Mouse (Mus musculus) intestine, embryonic 14.5 days (tissue): ENCODE data around the gene Fkbpl. TPM values are rescaled to one million over a fixed set of nuclear protein-coding genes. Genes with fewer than 3 reads are reported as not detected.
A peak's percentile ranks its signal among the peaks of the same experiment; 100 is the strongest.

Experiments
- ATAC-seq: fragments of 200-750 bp; cut with Nextera tagmentation; replicated peaks from 2 replicates; pipeline ENCODE4 v1.8.0; 2017; ENCODE audit warnings: low read depth, moderate number of reproducible peaks, moderate TSS enrichment, moderate library complexity; ENCODE audit not compliant: low FRiP score, low TSS enrichment
- DNase-seq: peaks from one replicate; pipeline ENCODE4 v3.0.0-alpha.2; 2018; ENCODE audit warnings: low spot score
- H3K27ac ChIP-seq: fragments of 300-500 bp; sonication (generic); 2 replicates; pipeline ENCODE4 v1.5.1; 2014; ENCODE audit warnings: low read depth, mild to moderate bottlenecking, control low read depth
- H3K27me3 ChIP-seq: fragments of 300-500 bp; sonication (generic); replicated peaks from 2 replicates; pipeline ENCODE4 v1.6.1; 2014; ENCODE audit warnings: low read length, control low read depth; ENCODE audit not compliant: control insufficient read depth, insufficient read depth
- H3K36me3 ChIP-seq: fragments of 300-500 bp; sonication (generic); 2 replicates; pipeline ENCODE4 v1.6.1; 2014; ENCODE audit warnings: low read length, control low read depth; ENCODE audit not compliant: control insufficient read depth, insufficient read depth
- H3K4me1 ChIP-seq: fragments of 300-500 bp; sonication (generic); replicated peaks from 2 replicates; pipeline ENCODE4 v1.6.1; 2014; ENCODE audit warnings: low read length, control low read depth, mixed read lengths; ENCODE audit not compliant: control insufficient read depth, insufficient read depth
- H3K4me2 ChIP-seq: fragments of 300-500 bp; sonication (generic); 2 replicates; pipeline ENCODE4 v1.6.1; 2014; ENCODE audit warnings: low read length
- H3K4me3 ChIP-seq: fragments of 300-500 bp; sonication (generic); 2 replicates; pipeline ENCODE4 v1.5.1; 2014; ENCODE audit warnings: low read depth, low read length, control low read depth, mixed read lengths
- H3K9ac ChIP-seq: fragments of 300-500 bp; sonication (generic); 2 replicates; pipeline ENCODE4 v1.6.1; 2014; ENCODE audit warnings: mild to moderate bottlenecking, low read length
- H3K9me3 ChIP-seq: fragments of 300-500 bp; sonication (generic); 2 replicates; pipeline ENCODE4 v1.6.1; 2016; ENCODE audit warnings: low read length, control low read depth; ENCODE audit not compliant: control insufficient read depth
- WGBS: fragments of 180-500 bp; shearing (Covaris S2); extraction: QIAGEN DNeasy Blood & Tissue Kit; methylation state at CpG from one replicate; pipeline ENCODE4 v1.1.7; 2014; 5-methylcytosine and 5-hydroxymethylcytosine counted together
- polyA plus RNA-seq: library from polyadenylated mRNA; unstranded; fragments of >200 nt; fragmentation: Nextera tagmentation; extraction: Ambion mirVana; gene quantifications from 2 replicates; pipeline ENCODE4 v1.2.1, GENCODE M21; 2014

The Fkbpl gene
- polyA plus RNA-seq, 1 experiment from 2014 or later = 10.8 TPM

DNA sequence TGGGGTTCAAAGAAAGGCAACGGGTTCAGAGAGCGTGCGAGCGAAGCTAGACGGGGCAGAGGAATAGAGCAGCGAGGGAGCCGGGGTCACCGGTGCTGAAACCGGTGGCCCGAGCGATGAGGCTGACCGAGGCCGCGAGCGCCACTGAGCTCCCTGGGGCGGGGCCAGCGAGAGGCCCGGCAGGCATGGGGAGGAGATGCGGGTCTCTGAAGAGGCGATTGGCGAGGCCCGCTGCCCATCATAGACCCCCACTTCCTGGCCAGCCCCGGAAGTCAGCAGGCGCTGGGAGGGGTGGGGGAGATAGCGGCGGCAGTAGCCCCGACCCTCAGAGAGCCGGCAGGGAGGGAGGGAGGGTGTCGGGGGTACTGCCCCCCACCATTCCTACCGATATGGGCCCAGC lies 39.0 kb upstream of the Fkbpl start:
- peak; percentile 33 for ATAC-seq
- Histone ChIP-seq H3K4me2 (peak overlapping the region; percentile 94), H3K27ac (peak overlapping the region; percentile 90), H3K9me3 (no peaks in the 10 kb centered on the region), H3K4me3 (peak overlapping the region; percentile 97), H3K9ac (peak overlapping the region; percentile 86), H3K27me3 (no peaks in the 10 kb centered on the region), H3K36me3 (peaks cover 22% of the 10 kb centered on the region), H3K4me1 (peaks cover 33% of the 10 kb centered on the region)
- 0% methylated on average over 23 of the region's 30 CpGs for WGBS
- peak; percentile 97 for DNase-seq

DNA sequence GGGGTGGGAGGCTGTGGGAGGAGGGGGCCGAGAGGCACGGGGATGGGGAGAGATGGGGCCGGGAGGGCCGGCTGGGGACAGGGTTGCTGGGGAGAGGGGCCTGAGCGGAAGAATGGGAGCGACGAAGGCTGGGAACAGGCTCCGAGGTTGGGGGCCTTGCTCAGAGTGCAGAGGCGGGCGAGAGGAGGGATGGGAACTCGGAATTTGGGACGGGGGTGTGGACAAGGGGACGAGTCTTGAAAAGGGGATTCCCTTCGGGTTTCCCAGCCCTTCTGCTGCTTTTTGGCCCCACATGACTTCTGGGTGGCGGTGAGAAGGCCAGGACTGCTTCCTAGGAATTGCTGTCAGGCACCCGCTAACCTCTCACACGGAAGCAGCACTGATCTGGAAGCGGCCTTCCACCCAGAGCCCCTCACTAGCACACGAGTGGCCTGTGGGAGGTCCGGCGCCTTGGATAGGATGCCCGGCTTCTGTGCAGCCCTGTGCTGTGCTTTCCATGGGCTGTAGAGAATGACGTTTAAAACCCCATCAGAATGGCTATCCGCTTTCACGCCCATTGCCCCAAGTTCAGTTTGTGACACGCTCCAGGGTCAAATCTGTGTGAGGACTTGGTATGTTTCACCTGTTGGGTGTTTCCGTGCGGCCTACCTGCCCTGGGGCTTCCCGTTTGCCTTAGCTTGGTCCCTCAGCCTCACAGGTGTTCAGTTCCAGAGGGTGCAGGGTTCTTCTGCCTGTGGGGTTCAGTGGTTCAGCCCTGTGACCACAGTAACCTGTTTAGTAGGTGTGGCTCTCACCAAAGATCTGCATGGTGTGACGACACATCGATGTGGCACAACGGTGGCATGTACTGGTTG lies 38.2 kb upstream of the Fkbpl start:
- WGBS = 15% methylated on average over 32 of the region's 32 CpGs
- peak overlapping the region; percentile 90 for H3K27ac ChIP-seq

DNA sequence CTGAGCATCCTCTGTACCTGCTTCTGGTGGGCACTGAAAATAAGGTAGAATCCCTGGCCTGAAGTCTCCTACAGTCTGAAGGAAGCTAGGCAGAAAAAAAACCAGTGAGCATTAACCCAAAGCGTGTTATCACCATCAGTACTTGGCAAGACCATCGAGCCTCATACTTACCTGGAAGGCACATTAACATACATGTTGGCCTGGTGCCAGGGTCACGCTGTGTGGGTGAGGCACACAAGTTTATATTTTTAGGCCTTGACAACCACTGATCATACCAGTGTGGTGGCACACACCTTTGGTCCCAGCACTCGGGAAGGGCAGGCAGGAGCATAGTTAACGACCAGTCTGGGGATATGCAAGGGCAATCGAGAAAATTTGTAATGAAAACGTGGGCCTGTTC lies 36.6 kb upstream of the Fkbpl start:
- H3K4me3 ChIP-seq = no peak overlapping the region
- ATAC-seq (no peak), DNase-seq (no peak)
- no peaks in the 10 kb centered on the region for H3K27me3 ChIP-seq
- 83% methylated on average over 7 of the region's 7 CpGs for WGBS
- H3K36me3 ChIP-seq = peaks cover 34% of the 10 kb centered on the region
- H3K9ac ChIP-seq = no peak overlapping the region
- no peak overlapping the region for H3K27ac ChIP-seq
- H3K4me2 ChIP-seq = no peak overlapping the region
- H3K9me3 ChIP-seq = no peaks in the 10 kb centered on the region
- peaks cover 24% of the 10 kb centered on the region for H3K4me1 ChIP-seq

More for the DNA sequence above, 38.2 kb upstream of the Fkbpl start:
- Histone ChIP-seq H3K36me3 (peaks cover 22% of the 10 kb centered on the region), H3K4me1 (peaks cover 33% of the 10 kb centered on the region), H3K9ac (peak overlapping the region; percentile 86), H3K27me3 (no peaks in the 10 kb centered on the region), H3K9me3 (no peaks in the 10 kb centered on the region), H3K4me3 (peak overlapping the region; percentile 97), H3K4me2 (peak overlapping the region; percentile 94)
- ATAC-seq (no peak), DNase-seq (no peak)

DNA sequence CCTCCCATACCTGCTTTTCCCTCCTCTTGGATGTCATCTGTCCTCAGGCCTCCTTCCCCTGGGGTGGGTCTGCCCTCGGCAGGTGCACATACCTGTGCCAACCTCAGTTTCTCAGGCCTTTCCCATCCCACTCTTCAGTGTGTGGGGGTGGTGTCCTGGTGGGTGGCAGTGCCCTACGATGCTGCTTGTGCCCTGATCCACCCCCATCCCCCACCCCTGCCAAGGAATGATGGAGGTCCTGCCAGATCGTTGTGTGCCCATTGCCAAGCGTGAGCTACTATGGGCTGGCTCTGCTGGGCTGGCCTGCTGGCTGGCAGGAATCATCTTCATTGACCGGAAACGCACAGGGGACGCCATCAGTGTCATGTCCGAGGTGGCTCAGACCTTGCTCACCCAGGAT lies 33.5 kb upstream of the Fkbpl start:
- Histone ChIP-seq H3K4me2 (no peak overlapping the region), H3K4me3 (no peak overlapping the region), H3K9me3 (no peaks in the 10 kb centered on the region), H3K4me1 (peaks cover 14% of the 10 kb centered on the region), H3K9ac (no peak overlapping the region), H3K27me3 (no peaks in the 10 kb centered on the region), H3K27ac (no peak overlapping the region), H3K36me3 (peaks cover 63% of the 10 kb centered on the region)
- ATAC-seq (no peak), DNase-seq (peak; percentile 45)
- 93% methylated on average over 8 of the region's 8 CpGs for WGBS

DNA sequence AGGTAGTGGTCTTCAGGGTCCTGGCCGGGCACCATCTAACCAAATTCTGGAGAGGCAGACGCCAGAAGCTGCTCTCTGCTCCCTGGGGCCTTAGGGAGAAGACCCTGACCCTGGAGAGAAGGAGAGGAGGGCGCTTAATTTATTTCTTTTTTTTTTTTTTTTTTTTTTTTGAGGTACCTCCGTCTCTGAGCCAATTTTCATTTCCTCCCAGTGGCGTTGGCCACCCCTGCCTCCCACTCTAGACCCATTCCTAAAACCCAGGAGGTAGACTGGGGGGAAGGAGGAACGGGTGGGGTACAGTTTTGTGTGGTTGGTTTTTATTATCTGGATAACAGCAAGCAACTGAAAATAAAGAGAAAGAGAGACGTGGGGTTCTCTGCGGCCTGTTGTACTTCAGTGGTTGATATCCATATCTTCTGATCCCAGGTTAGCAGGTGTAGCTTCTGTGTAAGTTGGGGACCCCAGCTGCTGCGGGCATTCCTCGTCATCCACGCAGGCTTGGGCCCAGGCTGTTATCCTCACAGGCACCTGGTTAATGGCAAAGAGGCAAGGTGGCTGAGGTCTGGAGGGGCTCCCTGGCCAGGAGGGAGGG lies 31.4 kb upstream of the Fkbpl start:
- peaks cover 71% of the 10 kb centered on the region for H3K36me3 ChIP-seq
- WGBS = 82% methylated on average over 11 of the region's 11 CpGs

DNA sequence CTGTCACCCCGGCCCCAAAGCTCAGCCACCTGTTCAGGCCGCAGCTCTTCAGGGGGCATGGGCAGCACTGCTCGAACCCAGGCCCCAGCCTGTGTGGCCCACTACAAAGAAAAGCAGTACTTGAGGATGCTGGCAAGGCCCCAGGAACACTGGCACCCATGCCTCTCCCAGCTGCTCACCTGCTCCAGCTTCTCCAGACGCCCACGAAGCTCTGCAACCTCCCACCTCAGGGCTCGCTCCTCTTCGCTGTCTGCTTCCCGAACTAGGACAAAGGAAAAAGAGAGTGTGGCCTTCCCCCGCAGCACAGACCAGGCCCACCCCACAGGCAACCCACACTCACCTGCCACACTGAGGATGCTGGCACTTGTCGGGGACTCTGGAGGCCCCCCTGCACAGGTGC lies 30.7 kb upstream of the Fkbpl start:
- no peak for ATAC-seq
- Histone ChIP-seq H3K27me3 (no peaks in the 10 kb centered on the region), H3K4me2 (no peak overlapping the region), H3K4me3 (no peak overlapping the region), H3K9me3 (no peaks in the 10 kb centered on the region), H3K4me1 (no peaks in the 10 kb centered on the region), H3K36me3 (peaks cover 70% of the 10 kb centered on the region), H3K9ac (no peak overlapping the region), H3K27ac (no peak overlapping the region)
- no peak for DNase-seq
- 86% methylated on average over 10 of the region's 10 CpGs for WGBS

More for the DNA sequence above, 31.4 kb upstream of the Fkbpl start:
- Histone ChIP-seq H3K9me3 (no peaks in the 10 kb centered on the region), H3K27ac (no peak overlapping the region), H3K4me3 (no peak overlapping the region), H3K9ac (no peak overlapping the region), H3K27me3 (no peaks in the 10 kb centered on the region), H3K4me1 (0 out of 2 replicates have a peak, but pooled peaks cover 1% of the 10 kb centered on the region), H3K4me2 (no peak overlapping the region)
- DNase-seq (no peak), ATAC-seq (no peak)

DNA sequence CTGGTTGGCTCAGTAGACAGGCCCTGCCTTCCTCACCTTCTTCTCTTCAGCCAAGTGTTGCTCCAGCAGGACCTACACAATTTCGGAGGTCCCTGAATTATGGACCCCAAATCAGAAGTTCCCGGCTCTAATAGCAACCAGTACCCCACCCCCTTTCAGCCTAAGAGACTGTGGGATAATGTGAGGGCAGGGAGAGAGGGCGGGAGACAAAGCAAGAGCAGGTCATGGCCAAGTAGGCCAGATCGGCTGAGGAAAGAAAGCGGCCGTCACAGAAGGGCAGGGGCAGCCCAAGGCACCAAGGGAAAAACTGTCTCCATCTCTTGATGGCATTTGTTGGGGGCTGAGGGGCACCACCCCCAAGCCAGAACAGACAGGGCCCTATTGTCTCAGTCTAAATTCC lies 28.7 kb upstream of the Fkbpl start, which contains the start of gene Egfl8:
Gene Egfl8 (minus strand): TSS at position 101 of the 400 bp plus-strand sequence.
- Histone ChIP-seq H3K27ac (no peak within 1 kb of the TSS), H3K27me3 (no peaks in the 10 kb centered on the region), H3K4me1 (no peaks in the 10 kb centered on the region), H3K4me3 (no peak within 1 kb of the TSS), H3K4me2 (no peak within 1 kb of the TSS), H3K36me3 (peaks cover 77% of the 10 kb centered on the region), H3K9ac (no peak within 1 kb of the TSS), H3K9me3 (no peaks in the 10 kb centered on the region)
- DNase-seq (no peak), ATAC-seq (no peak)
- WGBS = 81% methylated on average over 6 of the region's 6 CpGs

DNA sequence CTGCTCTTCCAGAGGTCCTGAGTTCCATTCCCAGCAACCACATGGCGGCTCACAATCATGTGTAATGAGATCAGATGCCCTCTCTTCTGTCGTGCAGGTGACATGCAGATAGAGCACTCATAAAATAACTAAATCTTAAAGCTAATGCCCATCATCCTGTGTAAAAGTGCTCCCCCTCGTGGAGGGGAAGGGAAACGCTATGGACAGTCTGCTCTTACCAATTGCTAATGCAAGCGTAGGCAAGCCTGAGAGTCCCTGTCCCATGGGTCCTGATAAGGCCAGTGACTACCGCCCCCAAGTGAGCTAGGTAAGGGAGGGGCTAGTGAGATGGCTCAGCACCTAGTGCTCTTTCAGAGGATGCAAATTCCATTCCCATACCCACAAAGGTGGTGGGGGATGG lies 25.6 kb upstream of the Fkbpl start:
- no peak overlapping the region for H3K27ac ChIP-seq
- DNase-seq = peak; percentile 79
- ATAC-seq = no peak
- H3K4me3 ChIP-seq = no peak overlapping the region
- no peaks in the 10 kb centered on the region for H3K4me1 ChIP-seq
- H3K36me3 ChIP-seq = peaks cover 67% of the 10 kb centered on the region
- H3K4me2 ChIP-seq = no peak overlapping the region
- H3K9me3 ChIP-seq = no peaks in the 10 kb centered on the region
- 22% methylated on average over 6 of the region's 6 CpGs for WGBS
- H3K9ac ChIP-seq = no peak overlapping the region
- no peaks in the 10 kb centered on the region for H3K27me3 ChIP-seq
